ENCODE assay signal across 9 mouse cellular contexts in the genomic region with DNA sequence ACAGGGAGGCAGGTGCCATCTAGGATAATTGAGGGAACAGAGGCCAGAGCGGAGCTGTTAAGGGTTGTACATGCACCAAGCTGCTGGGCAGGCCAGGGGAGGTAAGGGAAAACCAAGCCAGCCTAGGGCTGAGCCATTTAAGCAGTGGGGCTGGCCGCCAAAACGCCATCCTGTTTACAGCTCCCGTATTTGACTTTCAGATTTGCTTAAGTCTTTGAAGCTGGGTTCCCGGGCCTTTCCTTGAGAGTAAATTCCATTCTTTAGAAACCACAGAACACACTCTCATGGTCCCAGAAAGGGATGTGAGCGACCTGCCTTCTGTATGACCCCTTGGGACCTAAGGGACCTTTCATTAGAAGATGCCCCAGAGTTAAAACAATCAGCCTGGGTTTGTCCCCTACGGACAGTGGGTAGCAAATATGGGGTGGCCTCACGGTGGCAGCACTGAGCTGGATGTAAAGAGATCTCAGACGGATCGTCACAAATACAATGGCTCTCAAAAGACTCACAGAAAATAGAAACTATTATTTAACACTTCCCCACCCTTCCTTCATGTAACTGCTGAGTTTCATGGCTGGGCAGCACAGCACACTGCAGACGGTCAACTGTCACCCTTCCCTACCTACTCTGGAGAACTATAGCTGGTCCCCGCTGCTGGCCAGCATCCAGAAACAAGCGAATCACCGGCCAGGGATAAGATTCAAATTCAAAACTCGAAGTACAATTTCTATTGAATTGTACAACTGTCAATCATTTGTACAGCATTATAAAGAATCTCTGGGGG. TPM values are rescaled to one million over a fixed set of nuclear protein-coding genes. Genes with fewer than 3 reads are reported as not detected.
DNase-seq lines count a peak whose midpoint lies in the region; ATAC-seq lines count a peak whose summit lies in the region.
"Had no signal": no experiment of that assay in that cellular context is flagged by ENCODE, and none has a peak within 500 bp of the region (broad histone marks: within the 10 kb centered on the region; RNA-seq: fewer than 3 reads in every experiment).

No protein-coding gene starts in this region.

- H3K4me3 ChIP-seq in forebrain, embryonic 14.5 days (ENCODE audit: low read depth, low read length): no peak overlapping the region
- peak overlapping the region; percentile 16; the same call in 1 of the 2 replicates for H3K4me3 ChIP-seq in hindbrain, embryonic 10.5 days
- H3K4me3 ChIP-seq: megakaryocyte, embryonic 14.5 days had no signal

- ATAC-seq in cerebellum, adult (ENCODE audit: insufficient number of reproducible peaks, low FRiP score, low TSS enrichment): peak; percentile 54; the same call in 1 of the 2 replicates
- peak; percentile 94 for ATAC-seq in forebrain, embryonic 14.5 days

- H3K36me3 ChIP-seq in forebrain, embryonic 14.5 days (ENCODE audit: control insufficient read depth, insufficient read depth, low read length): no peaks in the 10 kb centered on the region
- no peaks in the 10 kb centered on the region for H3K36me3 ChIP-seq in hindbrain, embryonic 10.5 days

- peak; percentile 56 for DNase-seq in MN1 (ENCODE audit: low spot score)
- peak; percentile 84 for DNase-seq in forebrain, embryonic 14.5 days (ENCODE audit: low spot score)
- peak; percentile 77 for DNase-seq in hindbrain, embryonic 10.5 days (ENCODE audit: low spot score)
- DNase-seq in layer of hippocampus, adult 9-11 months: peak; percentile 61
- DNase-seq in lung, postnatal 25 days (ENCODE audit: low spot score): peak; percentile 76
- peak; percentile 77 to 87 for DNase-seq in right cerebral cortex, postnatal 10 days (ENCODE audit: low spot score in 2 of 2)
- peak; percentile 78 for DNase-seq in urinary bladder, postnatal 25 days (ENCODE audit: low spot score)

- peak overlapping the region; percentile 36 for H3K4me2 ChIP-seq in forebrain, embryonic 14.5 days (ENCODE audit: low read length)

- H3K9me3 ChIP-seq in forebrain, embryonic 14.5 days (replicated peaks; ENCODE audit: control insufficient read depth, low read length): no peaks in the 10 kb centered on the region
- H3K9me3 ChIP-seq in hindbrain, embryonic 10.5 days: no peaks in the 10 kb centered on the region
- H3K9me3 ChIP-seq: megakaryocyte, embryonic 14.5 days had no signal

- H3K9ac ChIP-seq in forebrain, embryonic 14.5 days (ENCODE audit: low read length): no peak overlapping the region

- peaks cover 15% of the 10 kb centered on the region for H3K4me1 ChIP-seq in forebrain, embryonic 14.5 days (ENCODE audit: control insufficient read depth, insufficient read depth, low read length)
- H3K4me1 ChIP-seq in hindbrain, embryonic 10.5 days (replicated peaks): peaks cover 22% of the 10 kb centered on the region

- peak overlapping the region; percentile 44; the same call in 1 of the 2 replicates for H3K27ac ChIP-seq in forebrain, embryonic 14.5 days (ENCODE audit: low read depth, low read length)
- H3K27ac ChIP-seq in hindbrain, embryonic 10.5 days: peak overlapping the region; percentile 66

- H3K27me3 ChIP-seq in forebrain, embryonic 14.5 days (replicated peaks; ENCODE audit: control insufficient read depth, insufficient read depth, low read length): peaks cover 14% of the 10 kb centered on the region
- peaks cover 15% of the 10 kb centered on the region for H3K27me3 ChIP-seq in hindbrain, embryonic 10.5 days (ENCODE audit: insufficient read depth, poor library complexity, severe bottlenecking)

- 8% methylated on average over 15 of the region's 15 CpGs for WGBS in forebrain, embryonic 14.5 days
- 41% methylated on average over 15 of the region's 15 CpGs for WGBS in hindbrain, embryonic 10.5 days

RNA-seq across cellular contexts. Expression of a gene that starts 2.0 kb away (rescaled TPM):
- polyA plus RNA-seq in forebrain, embryonic 14.5 days (2014; fragmentation: Nextera tagmentation; extraction: Ambion mirVana): 0.89 and 0.98 TPM in 2 replicates
- polyA plus RNA-seq in hindbrain, embryonic 10.5 days (2016; fragmentation: Nextera tagmentation; extraction: Ambion mirVana): 0.08 and 0.20 TPM in 2 replicates

RNA-seq across cellular contexts. Expression of a gene that starts 44.5 kb away (rescaled TPM):
- not detected in 2 replicates for polyA plus RNA-seq in forebrain, embryonic 14.5 days (2014; fragmentation: Nextera tagmentation; extraction: Ambion mirVana)
- polyA plus RNA-seq in hindbrain, embryonic 10.5 days (2016; fragmentation: Nextera tagmentation; extraction: Ambion mirVana): not detected in 2 replicates
